8 mouse cellular contexts compared by ENCODE assay signal in genomic region chr15:84754987-84755386, GRCm38 (mm10). TPM values are rescaled to one million over a fixed set of nuclear protein-coding genes. Genes with fewer than 3 reads are reported as not detected.
DNase-seq lines count a peak whose midpoint lies in the region; ATAC-seq lines count a peak whose summit lies in the region.

No protein-coding gene starts in this region.

- ATAC-seq in forebrain, embryonic 12.5 days (ENCODE audit: low FRiP score): peak; percentile 58; the same call in 1 of the 2 replicates

- H3K27me3 ChIP-seq in forebrain, embryonic 12.5 days: peaks cover 26% of the 10 kb centered on the region

- H3K36me3 ChIP-seq in forebrain, embryonic 12.5 days (replicated peaks): no peaks in the 10 kb centered on the region

- no peak overlapping the region for H3K27ac ChIP-seq in forebrain, embryonic 12.5 days

- H3K9me3 ChIP-seq in forebrain, embryonic 12.5 days: no peaks in the 10 kb centered on the region

- no peak overlapping the region for H3K9ac ChIP-seq in forebrain, embryonic 12.5 days

- H3K4me3 ChIP-seq in forebrain, embryonic 12.5 days (replicated peaks): no peak overlapping the region

- H3K4me1 ChIP-seq in forebrain, embryonic 12.5 days: peaks cover 24% of the 10 kb centered on the region

- peak; percentile 87 for DNase-seq in MN1 (ENCODE audit: low spot score)
- DNase-seq in c-Kit-positive CD71-positive TER-119-positive erythroid progenitor cells, embryonic 14.5 days (ENCODE audit: low spot score): peak; percentile 29
- DNase-seq in heart, postnatal 4 days: peak; percentile 90
- peak; percentile 46 for DNase-seq in layer of hippocampus, adult 9-10 months (ENCODE audit: low spot score)
- peak; percentile 85 for DNase-seq in lung, postnatal 10 days
- peak; percentile 44 for DNase-seq in retina, adult 2 months (ENCODE audit: low read depth, low spot score)
- DNase-seq in thymus, postnatal 36 days: peak; percentile 31 to 32

- H3K4me2 ChIP-seq in forebrain, embryonic 12.5 days: no peak overlapping the region

- 6% methylated on average over 3 of the region's 3 CpGs for WGBS in forebrain, embryonic 12.5 days

RNA-seq across cellular contexts. Expression of gene Arhgap8, which starts 35.1 kb away (rescaled TPM):
- polyA plus RNA-seq in forebrain, embryonic 12.5 days (2016; fragmentation: Nextera tagmentation; extraction: Ambion mirVana): 0.60 and 1.1 TPM in 2 replicates
- total RNA-seq in heart, postnatal 4 days (2021): 1 to 10 TPM; 3.8 to 4.0 TPM

Comparison
In these comparisons a context has a peak if more than half of its experiments do, and no peak if none do; other contexts are left out.
1. DNase-seq: peak in every context shown above with its lines; median percentile 90 in heart, postnatal 4 days; 87 in MN1; 85 in lung, postnatal 10 days; 46 in layer of hippocampus, adult 9-10 months; 44 in retina, adult 2 months; 32 in thymus, postnatal 36 days; 29 in c-Kit-positive CD71-positive TER-119-positive erythroid progenitor cells, embryonic 14.5 days.